Mouse (Mus musculus) stomach, embryonic 15.5 days (tissue): ENCODE data around the gene Nt5c3b. TPM values are rescaled to one million over a fixed set of nuclear protein-coding genes. Genes with fewer than 3 reads are reported as not detected.

Source experiments
- ATAC-seq: fragments of 200-750 bp; cut with Nextera tagmentation; 2 replicates; pipeline ENCODE4 v1.8.0; 2017; ENCODE audit warnings: low read depth, moderate number of reproducible peaks, moderate TSS enrichment; ENCODE audit not compliant: insufficient read depth, low FRiP score
- H3K27ac ChIP-seq: fragments of 300-500 bp; sonication (generic); 2 replicates; pipeline ENCODE4 v1.5.1; 2015; ENCODE audit warnings: mild to moderate bottlenecking, inconsistent platforms
- H3K27me3 ChIP-seq: fragments of 300-500 bp; sonication (generic); replicated peaks from 2 replicates; pipeline ENCODE4 v1.6.1; 2015; ENCODE audit warnings: inconsistent platforms
- H3K36me3 ChIP-seq: fragments of 300-500 bp; sonication (generic); 2 replicates; pipeline ENCODE4 v1.6.1; 2015; ENCODE audit warnings: inconsistent platforms
- H3K4me1 ChIP-seq: fragments of 300-500 bp; sonication (generic); 2 replicates; pipeline ENCODE4 v1.6.1; 2015; ENCODE audit warnings: inconsistent platforms
- H3K4me2 ChIP-seq: fragments of 300-500 bp; sonication (generic); 2 replicates; pipeline ENCODE4 v1.6.1; 2015; ENCODE audit warnings: mild to moderate bottlenecking, inconsistent platforms
- H3K4me3 ChIP-seq: fragments of 300-500 bp; sonication (generic); replicated peaks from 2 replicates; pipeline ENCODE4 v1.5.1; 2015; ENCODE audit warnings: inconsistent platforms
- H3K9ac ChIP-seq: fragments of 300-500 bp; sonication (generic); 2 replicates; pipeline ENCODE4 v1.6.1; 2015; ENCODE audit warnings: inconsistent platforms
- H3K9me3 ChIP-seq: fragments of 300-500 bp; sonication (generic); 2 replicates; pipeline ENCODE4 v1.6.1; 2016; ENCODE audit warnings: inconsistent platforms
- WGBS: fragments of 180-500 bp; shearing (Covaris S2); methylation state at CpG from one replicate; pipeline ENCODE4 v1.1.7; 2015; 5-methylcytosine and 5-hydroxymethylcytosine counted together
- polyA plus RNA-seq: library from polyadenylated mRNA; unstranded; fragments of >200 nt; fragmentation: Nextera tagmentation; extraction: Ambion mirVana; gene quantifications from 2 replicates; pipeline ENCODE4 v1.2.1, GENCODE M21; 2015

Nt5c3b gene
- polyA plus RNA-seq, 1 experiment from 2014 or later: 108 TPM

DNA sequence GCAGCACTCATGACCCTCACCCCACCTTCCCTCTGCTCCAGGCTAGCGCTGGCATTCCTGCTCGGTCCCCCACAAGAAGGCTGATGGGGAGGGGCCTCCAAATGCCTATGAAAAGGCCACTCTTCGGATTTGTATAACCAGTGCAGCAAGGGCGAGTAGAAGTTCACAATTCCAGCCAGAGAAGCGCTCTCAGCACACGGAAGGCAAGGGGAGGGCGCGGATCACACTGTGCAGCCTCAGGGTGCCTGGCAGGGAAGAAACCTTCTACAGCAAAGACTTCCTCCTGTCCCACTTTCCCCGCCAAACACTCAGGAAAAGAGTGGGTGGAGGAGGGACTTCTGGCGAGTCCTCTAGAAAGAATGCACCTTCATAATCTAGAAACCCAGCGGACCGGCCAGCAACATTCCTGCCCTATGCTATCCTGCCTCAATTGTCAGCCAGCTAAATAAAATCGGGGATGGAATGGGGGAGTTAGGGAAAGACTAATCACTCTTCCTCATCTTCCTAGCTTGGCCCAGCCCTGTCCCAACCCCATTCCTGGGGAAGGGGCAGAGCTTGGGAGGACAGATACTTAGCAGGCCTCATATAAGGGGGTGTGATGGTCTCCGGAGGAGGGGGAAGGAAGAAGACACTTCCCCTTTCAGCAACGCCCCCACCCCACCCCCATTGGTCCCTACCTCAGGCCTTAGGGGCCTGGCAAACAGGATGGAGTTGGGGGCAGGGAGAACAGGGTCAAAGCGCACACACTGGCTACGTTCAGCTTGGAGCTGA, 45.6 kb downstream of the Nt5c3b start:
- Histone ChIP-seq H3K9ac (peak overlapping the region; percentile 88; the same call in 1 of the 2 replicates), H3K36me3 (no peaks in the 10 kb centered on the region), H3K27me3 (no peaks in the 10 kb centered on the region), H3K4me1 (peaks cover 72% of the 10 kb centered on the region), H3K27ac (peak overlapping the region; percentile 97), H3K4me3 (peak overlapping the region; percentile 89), H3K4me2 (peak overlapping the region; percentile 77), H3K9me3 (no peaks in the 10 kb centered on the region)
- 23% methylated on average over 17 of the region's 17 CpGs for WGBS
- no peak for ATAC-seq

DNA sequence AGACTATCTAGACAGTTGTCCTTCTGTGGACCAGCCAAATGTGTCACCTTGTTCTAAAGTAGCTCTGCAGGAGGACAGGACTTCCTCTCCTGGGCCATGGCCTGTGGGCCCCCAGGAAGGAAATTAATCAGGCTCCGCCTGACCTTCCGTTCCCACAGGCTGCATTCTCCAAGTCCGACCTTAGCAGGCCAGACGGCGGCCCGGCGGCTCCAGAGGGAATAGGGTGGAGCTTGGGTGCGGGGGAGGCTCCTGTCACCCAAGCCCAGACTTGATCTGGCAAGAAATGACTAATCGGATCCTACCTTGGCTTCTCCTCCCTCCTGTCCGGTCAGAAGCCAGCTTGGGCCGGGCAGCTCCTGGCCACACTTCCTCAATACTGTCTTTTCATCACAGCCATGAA, 46.4 kb downstream of the Nt5c3b start:
- 23% methylated on average over 11 of the region's 11 CpGs for WGBS
- no peaks in the 10 kb centered on the region for H3K9me3 ChIP-seq
- H3K4me2 ChIP-seq: peak overlapping the region; percentile 77
- peak overlapping the region; percentile 97 for H3K27ac ChIP-seq
- H3K36me3 ChIP-seq: no peaks in the 10 kb centered on the region
- H3K9ac ChIP-seq: no peak overlapping the region
- H3K27me3 ChIP-seq: no peaks in the 10 kb centered on the region
- no peak for ATAC-seq
- peak overlapping the region; percentile 89 for H3K4me3 ChIP-seq
- H3K4me1 ChIP-seq: peaks cover 80% of the 10 kb centered on the region

DNA sequence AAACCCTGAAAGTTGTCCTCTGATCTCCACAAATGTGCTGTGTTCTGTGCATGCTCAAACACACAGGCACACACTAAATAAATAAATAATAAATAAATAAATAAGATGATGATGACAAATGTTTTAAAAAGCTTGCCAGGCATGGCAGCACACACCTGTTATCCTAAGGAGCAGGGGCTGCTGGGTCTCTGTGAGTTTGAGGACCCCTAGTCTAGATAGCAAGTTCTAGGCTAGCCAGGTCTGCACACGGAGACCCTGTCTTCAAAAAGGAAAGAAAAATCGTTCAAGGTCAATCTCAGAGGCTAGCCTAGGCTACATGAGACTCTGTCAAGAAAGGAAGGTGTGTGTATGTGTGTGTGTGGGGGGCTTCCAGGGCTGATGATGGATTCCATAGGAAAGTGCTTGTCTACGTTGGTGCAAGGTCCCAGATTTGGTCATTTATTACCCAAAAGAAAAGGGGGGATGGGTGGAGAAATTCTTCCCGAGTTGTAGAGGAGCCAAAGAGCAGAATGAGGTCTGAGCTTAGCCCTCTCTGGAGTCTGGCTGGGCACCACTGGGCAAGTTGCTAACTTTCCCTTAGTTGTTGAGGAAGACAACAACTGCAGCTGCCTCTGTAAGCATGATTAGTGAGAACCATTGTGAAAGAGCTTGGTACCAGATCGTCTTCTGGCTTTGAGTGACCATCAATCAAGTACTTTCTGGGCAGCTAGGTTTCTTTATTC, 47.1 kb downstream of the Nt5c3b start:
- no peaks in the 10 kb centered on the region for H3K36me3 ChIP-seq
- peaks cover 80% of the 10 kb centered on the region for H3K4me1 ChIP-seq
- H3K4me3 ChIP-seq: peak overlapping the region; percentile 89
- no peak for ATAC-seq
- no peaks in the 10 kb centered on the region for H3K9me3 ChIP-seq
- peak overlapping the region; percentile 77 for H3K4me2 ChIP-seq
- H3K9ac ChIP-seq: no peak overlapping the region
- H3K27ac ChIP-seq: peak overlapping the region; percentile 97
- WGBS: 52% methylated on average over 5 of the region's 5 CpGs
- no peaks in the 10 kb centered on the region for H3K27me3 ChIP-seq

DNA sequence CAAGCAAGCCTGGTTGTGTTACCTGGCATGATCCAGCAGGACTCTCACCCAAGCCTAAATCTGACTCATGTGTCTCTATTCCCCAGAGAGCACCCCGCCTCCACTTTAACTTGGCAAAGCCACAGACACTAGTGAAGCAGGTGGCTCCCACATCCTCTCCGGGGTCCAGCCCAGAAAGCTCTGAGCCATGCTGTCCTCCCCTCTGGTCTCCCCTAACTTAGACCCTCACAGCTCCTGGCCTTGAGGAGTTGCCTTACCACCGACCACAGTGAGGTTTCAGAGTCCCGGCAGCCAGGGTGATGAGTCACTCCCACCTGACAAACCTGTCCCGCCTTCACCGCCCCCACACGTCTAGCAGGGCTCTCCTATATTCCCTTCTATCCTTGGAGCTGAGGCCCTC, 47.9 kb downstream of the Nt5c3b start:
- H3K36me3 ChIP-seq: no peaks in the 10 kb centered on the region
- H3K27ac ChIP-seq: peak overlapping the region; percentile 42; the same call in 1 of the 2 replicates
- 48% methylated on average over 7 of the region's 7 CpGs for whole genome bisulfite sequencing
- no peak for ATAC-seq
- peak overlapping the region; percentile 77; the same call in 1 of the 2 replicates for H3K4me2 ChIP-seq
- no peaks in the 10 kb centered on the region for H3K9me3 ChIP-seq
- no peak overlapping the region for H3K4me3 ChIP-seq
- peaks cover 84% of the 10 kb centered on the region for H3K4me1 ChIP-seq
- no peaks in the 10 kb centered on the region for H3K27me3 ChIP-seq
- no peak overlapping the region for H3K9ac ChIP-seq

DNA sequence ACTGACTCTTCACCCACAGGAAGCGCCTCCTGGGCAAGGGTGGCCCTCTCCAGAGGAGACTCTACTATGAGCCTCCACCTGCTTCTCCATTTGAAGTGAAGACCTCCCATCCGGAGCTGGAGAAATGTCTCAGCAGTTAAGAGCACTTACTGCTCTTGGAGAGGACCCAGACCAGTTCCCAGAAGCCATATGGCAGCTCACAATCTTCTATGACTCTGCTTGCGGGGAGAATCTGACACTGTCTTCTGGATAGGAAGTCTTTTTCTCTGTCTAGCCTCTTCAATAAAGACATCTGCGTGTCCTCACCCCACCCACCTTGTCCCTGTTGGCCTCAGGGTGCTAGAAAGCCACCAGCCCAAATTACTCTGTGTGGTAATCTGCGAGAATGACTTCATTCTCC, 48.6 kb downstream of the Nt5c3b start:
- WGBS: 75% methylated on average over 5 of the region's 5 CpGs
- Histone ChIP-seq H3K9ac (no peak overlapping the region), H3K4me1 (peaks cover 84% of the 10 kb centered on the region), H3K27me3 (no peaks in the 10 kb centered on the region), H3K9me3 (no peaks in the 10 kb centered on the region), H3K36me3 (no peaks in the 10 kb centered on the region), H3K27ac (no peak overlapping the region), H3K4me2 (no peak overlapping the region), H3K4me3 (no peak overlapping the region)
- no peak for ATAC-seq

DNA sequence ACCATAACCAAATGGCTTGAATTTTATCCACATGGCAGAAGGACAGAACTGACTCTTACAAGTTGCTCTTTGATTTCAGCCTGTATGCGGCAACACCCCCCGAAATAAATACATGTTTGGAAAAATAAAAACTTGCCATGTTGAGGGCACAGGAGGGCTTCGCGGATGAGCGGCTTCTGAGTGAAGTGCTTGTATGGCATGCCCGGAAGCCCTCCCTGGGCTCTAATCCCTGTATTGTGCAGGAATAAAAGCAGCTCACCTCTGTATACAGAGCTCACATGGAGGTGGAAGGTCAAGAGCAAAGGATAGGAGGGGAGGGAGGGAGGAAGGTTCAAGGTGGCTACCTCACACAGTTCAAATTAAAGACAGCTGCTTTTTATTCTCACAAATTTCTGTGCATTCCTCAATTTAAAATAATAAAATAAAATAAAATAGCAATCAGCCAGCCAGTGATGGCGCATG, 49.7 kb downstream of the Nt5c3b start:
- Histone ChIP-seq H3K4me2 (0 out of 2 replicates have a peak overlapping the region, but pooled peaks have one; percentile 19), H3K27ac (peak overlapping the region; percentile 79), H3K4me3 (no peak overlapping the region), H3K9ac (no peak overlapping the region), H3K4me1 (peaks cover 89% of the 10 kb centered on the region), H3K9me3 (no peaks in the 10 kb centered on the region), H3K36me3 (no peaks in the 10 kb centered on the region), H3K27me3 (no peaks in the 10 kb centered on the region)
- no peak for ATAC-seq
- WGBS: 84% methylated on average over 7 of the region's 7 CpGs

DNA sequence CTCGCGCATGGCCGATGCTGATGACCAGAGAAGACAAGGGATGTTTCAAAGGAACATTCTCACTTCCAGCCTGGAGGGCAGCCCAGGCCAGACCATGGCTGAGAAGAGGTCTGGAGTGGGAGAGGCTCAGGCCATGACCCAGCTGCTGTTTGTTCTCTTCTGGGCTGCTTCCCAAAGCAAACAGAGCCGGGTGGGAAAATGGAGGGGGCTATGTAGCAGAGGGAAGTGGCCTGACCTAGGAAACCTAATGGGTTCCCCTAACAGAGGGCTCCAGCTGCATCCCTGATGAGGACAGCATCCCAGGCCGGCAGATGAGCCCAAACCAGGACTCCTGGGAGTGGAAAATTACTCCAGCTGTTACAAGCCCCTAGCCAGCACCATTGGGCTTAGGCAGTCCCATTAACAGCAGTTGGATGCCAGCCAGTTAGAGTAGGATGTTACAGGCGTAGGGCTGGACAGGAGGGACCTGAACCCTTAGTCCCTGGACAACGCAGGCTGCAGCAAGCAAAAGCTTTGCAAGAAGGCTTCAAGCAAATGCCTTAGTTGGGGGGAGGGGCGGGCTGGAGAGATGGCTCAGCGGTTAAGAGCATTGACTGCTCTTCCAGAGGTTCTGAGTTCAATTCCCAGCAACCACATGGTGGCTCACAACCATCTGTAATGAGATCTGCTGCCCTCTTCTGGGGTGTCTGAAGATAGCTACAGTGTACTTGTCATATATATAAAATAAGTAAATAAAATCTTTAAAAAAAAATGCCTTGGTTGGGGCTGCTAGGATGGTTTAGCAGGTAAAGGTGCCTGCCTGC, 50.3 kb downstream of the Nt5c3b start:
- peak; percentile 47 for ATAC-seq
- Histone ChIP-seq H3K36me3 (no peaks in the 10 kb centered on the region), H3K27ac (peak overlapping the region; percentile 79), H3K27me3 (no peaks in the 10 kb centered on the region), H3K9me3 (no peaks in the 10 kb centered on the region), H3K9ac (no peak overlapping the region), H3K4me3 (no peak overlapping the region), H3K4me1 (peaks cover 92% of the 10 kb centered on the region), H3K4me2 (peak overlapping the region; percentile 19)
- 33% methylated on average over 9 of the region's 9 CpGs for WGBS

DNA sequence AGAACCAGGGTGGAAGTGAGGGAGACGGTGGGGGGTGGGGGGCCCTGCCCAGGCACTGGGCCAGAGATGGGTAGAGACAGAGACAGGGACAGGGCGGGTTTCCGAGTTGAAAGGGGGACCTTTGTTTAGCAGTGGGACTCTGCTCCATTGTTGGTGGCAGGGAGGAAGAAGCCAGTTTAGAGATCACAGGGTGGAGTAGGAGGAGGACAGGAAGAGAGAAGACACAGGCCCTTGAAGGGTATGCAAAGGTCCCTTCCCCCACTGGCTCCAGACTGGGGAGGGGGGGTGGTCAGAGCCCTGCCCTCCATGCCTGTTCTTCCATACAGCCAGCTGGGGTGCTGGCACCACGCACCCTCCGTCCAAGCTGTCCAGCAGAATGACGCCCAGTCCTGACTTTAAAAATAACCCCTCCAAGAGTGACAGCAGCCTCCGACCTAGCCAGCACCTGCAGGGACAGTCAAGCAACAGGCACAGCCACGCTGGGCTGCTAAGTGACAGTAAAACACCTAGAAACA, 51.6 kb downstream of the Nt5c3b start:
- H3K36me3 ChIP-seq: peaks cover 4% of the 10 kb centered on the region; the same call in 1 of the 2 replicates
- no peak overlapping the region for H3K9ac ChIP-seq
- no peak overlapping the region for H3K4me3 ChIP-seq
- H3K9me3 ChIP-seq: no peaks in the 10 kb centered on the region
- peak overlapping the region; percentile 79 for H3K27ac ChIP-seq
- no peak for ATAC-seq
- WGBS: 44% methylated on average over 8 of the region's 8 CpGs
- H3K4me2 ChIP-seq: peak overlapping the region; percentile 19; the same call in 1 of the 2 replicates
- H3K27me3 ChIP-seq: no peaks in the 10 kb centered on the region
- H3K4me1 ChIP-seq: peaks cover 83% of the 10 kb centered on the region

DNA sequence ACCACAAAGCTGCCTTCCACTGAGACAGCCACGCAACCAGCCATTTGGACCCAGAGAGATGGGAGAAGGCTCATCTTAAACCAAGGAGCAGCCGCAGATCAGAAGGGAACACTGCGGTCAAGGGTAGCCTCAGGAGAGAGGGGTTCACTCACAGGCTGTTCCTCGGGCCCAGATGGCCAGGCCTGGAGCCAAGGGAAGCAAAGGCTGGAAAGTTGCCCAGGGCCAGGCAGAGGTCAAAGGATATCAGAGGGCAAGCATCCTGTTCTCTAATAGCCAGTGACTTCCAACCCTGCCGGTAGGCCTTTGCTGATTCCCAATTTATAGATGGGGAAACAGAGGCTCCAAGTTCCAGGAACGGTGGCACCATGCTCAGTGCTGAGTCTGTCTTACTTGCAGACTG, 53.0 kb downstream of the Nt5c3b start:
- Histone ChIP-seq H3K4me3 (no peak overlapping the region), H3K4me1 (peaks cover 69% of the 10 kb centered on the region), H3K9ac (no peak overlapping the region), H3K9me3 (no peaks in the 10 kb centered on the region), H3K27me3 (no peaks in the 10 kb centered on the region), H3K36me3 (peaks cover 12% of the 10 kb centered on the region), H3K27ac (peak overlapping the region; percentile 90), H3K4me2 (peak overlapping the region; percentile 37)
- 64% methylated on average over 6 of the region's 6 CpGs for WGBS
- no peak for ATAC-seq

DNA sequence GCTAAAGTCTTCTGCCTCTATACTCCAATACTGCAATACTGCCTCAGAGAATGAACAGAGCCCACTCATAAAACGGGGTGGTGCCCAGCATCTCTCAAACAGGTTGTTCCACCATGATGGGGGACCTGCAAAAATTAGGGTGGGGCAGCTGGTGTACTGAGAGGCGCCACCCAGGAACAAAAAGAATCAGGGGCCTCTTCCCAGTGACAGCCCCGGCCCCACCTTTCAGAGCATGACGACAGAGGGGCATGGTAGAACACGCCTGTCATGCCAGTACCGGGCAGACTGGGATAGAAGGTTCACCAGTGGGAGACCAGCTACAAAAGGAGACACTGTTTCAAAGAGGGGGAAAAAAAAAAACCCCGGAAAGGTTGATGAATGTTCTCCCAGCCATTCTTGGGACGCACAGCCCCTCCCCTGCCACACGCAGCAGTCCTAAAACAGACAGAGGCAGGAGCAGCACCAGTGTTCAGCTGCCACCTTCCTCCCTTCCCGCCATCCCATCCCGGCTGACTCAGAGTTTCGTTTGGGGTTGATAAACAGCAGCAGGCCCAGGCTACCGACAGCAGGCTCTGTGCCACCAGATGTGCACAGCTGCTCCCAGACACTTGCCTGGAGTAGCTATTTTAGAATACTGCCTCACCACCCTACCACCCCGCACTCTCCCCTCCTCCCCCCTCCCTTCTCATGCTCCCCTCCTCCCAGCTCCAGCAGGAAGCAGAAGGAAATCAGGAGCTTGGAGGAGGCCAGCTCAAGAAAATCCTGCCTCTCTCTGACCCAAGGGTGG, 53.8 kb downstream of the Nt5c3b start:
- Histone ChIP-seq H3K9me3 (no peaks in the 10 kb centered on the region), H3K36me3 (peaks cover 19% of the 10 kb centered on the region), H3K4me2 (peak overlapping the region; percentile 37), H3K27ac (peak overlapping the region; percentile 90), H3K4me3 (no peak overlapping the region), H3K27me3 (no peaks in the 10 kb centered on the region), H3K4me1 (peaks cover 62% of the 10 kb centered on the region), H3K9ac (no peak overlapping the region)
- peak; percentile 38; the same call in 1 of the 2 replicates for ATAC-seq
- 16% methylated on average over 14 of the region's 14 CpGs for WGBS

DNA sequence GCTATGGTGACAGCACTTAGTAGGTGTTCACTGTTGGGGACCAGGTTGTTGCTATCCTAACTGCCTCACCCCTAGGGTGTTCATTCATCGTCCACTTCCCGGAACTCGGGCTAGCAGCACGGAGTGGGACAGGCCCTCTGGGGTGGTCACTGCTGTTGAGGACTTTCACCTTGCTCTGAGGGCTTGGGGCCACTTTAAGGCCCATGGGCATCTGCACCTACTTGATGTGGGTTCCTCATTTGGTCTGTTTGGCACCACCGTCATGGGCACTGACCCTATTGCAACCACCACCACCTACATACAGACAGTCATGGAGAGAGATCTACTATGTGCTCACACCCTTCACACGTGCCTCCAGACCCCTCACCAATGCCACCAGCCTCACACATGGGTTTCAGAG, 54.5 kb downstream of the Nt5c3b start:
- Histone ChIP-seq H3K4me3 (no peak overlapping the region), H3K27me3 (no peaks in the 10 kb centered on the region), H3K9me3 (no peaks in the 10 kb centered on the region), H3K4me1 (peaks cover 59% of the 10 kb centered on the region), H3K27ac (peak overlapping the region; percentile 90), H3K9ac (no peak overlapping the region), H3K36me3 (peaks cover 25% of the 10 kb centered on the region), H3K4me2 (peak overlapping the region; percentile 37)
- ATAC-seq: no peak
- WGBS: 76% methylated on average over 6 of the region's 6 CpGs
